Mouse (Mus musculus): ENCODE measurements around the gene Usp11. TPM values are rescaled to one million over a fixed set of nuclear protein-coding genes. Genes with fewer than 3 reads are reported as not detected.

Gene Usp11
- polyA plus RNA-seq (2012; rRNA removed), result 38.3 and 39.3 TPM in 2 replicates

- Histone ChIP-seq H3K36me3 (ENCODE audit: control insufficient read depth, insufficient read depth, low read length) (no peaks in the 10 kb centered on the region; the same call in 1 of the 2 replicates), H3K27ac (ENCODE audit: control insufficient read depth, insufficient read depth, low read length) (peak within 1 kb of the TSS; percentile 92), H3K27me3 (ENCODE audit: control insufficient read depth, insufficient read depth, low read length) (no peaks in the 10 kb centered on the region), H3K4me3 (ENCODE audit: control insufficient read depth, insufficient read depth, low read length) (peak within 1 kb of the TSS; percentile 95), H3K4me1 (replicated peaks; ENCODE audit: control insufficient read depth, insufficient read depth, low read length) (no peaks in the 10 kb centered on the region)
- 1% methylated on average over 32 of the region's 32 CpGs for WGBS
- peak; percentile 33 for DNase-seq
- TF ChIP-seq CTCF (IDR thresholded peaks at IDR 0.05; ENCODE audit: borderline replicate concordance, control insufficient read depth, extremely low read depth, insufficient read depth, low read length, poor library complexity) (no peak), POLR2A (IDR thresholded peaks at IDR 0.05; ENCODE audit: control insufficient read depth, extremely low read depth, insufficient read depth, low read length, poor library complexity) (0 out of 2 replicates have a peak, but pooled peaks have one; percentile 26)
These were observed at the start of gene Usp11 for GRCm38 (mm10) chrX:20703741-20704290. Usp11 (plus strand) TSS chrX:20703906.

DNA sequence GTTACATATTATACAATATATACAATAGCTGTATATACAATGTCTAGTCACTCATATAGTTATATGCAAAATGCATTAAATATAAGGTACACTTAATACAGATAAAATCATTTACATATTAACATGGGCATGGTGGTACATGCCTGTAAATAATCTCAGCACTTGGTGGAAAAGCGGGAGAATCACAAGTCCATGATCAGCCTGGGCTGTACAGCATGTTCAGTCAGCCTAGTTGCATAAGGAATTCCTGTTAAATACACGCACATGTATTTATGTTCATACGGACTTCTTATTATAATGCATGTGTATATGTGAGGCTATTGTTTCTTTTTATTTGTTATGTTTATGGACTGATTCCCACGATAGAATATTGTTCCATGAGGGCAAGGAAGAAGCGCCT, 46.1 kb upstream of the Usp11 start:
- Histone ChIP-seq H3K4me3 (ENCODE audit: control insufficient read depth, insufficient read depth, low read length) (no peak overlapping the region), H3K27me3 (ENCODE audit: control insufficient read depth, insufficient read depth, low read length) (no peaks in the 10 kb centered on the region), H3K36me3 (ENCODE audit: control insufficient read depth, insufficient read depth, low read length) (no peaks in the 10 kb centered on the region), H3K27ac (ENCODE audit: control insufficient read depth, insufficient read depth, low read length) (no peak overlapping the region), H3K4me1 (replicated peaks; ENCODE audit: control insufficient read depth, insufficient read depth, low read length) (0 out of 2 replicates have a peak, but pooled peaks cover 2% of the 10 kb centered on the region)
- WGBS, result 11% methylated on average over 5 of the region's 5 CpGs
- TF ChIP-seq CTCF (IDR thresholded peaks at IDR 0.05; ENCODE audit: borderline replicate concordance, control insufficient read depth, extremely low read depth, insufficient read depth, low read length, poor library complexity) (no peak), POLR2A (IDR thresholded peaks at IDR 0.05; ENCODE audit: control insufficient read depth, extremely low read depth, insufficient read depth, low read length, poor library complexity) (no peak)
- no peak for DNase-seq

DNA sequence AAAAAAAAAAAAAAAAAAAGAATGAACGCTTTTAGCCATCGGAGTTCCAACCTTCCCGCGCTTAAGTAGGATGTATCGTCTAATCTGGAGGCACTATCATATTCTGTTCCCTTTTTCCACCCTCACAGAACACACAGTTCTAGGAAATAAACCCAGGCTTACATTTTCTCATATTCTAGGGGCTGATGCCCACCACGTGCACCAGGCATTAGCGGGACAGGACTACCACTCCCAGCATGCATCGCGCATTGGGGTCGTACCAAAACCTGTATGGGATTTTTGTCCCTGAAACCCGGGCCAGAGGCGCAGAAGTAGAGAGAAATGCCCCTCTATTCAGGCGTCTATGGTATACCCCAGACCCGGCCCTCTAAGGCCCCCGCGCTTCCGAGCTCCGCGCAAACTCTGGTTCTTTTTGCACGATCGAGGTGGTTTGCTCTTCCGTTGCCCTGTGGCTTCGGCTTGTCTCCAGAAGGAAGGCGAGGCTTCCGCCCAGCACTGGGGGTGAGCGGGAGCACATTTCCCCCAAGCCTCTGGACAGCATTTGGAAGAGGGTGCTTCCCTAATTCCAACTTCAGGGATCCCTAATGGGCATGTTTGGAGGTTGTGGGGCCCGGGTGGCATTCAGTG, 45.6 kb upstream of the Usp11 start, which contains the start of gene Uba1:
Uba1 (plus strand) TSS at position 301 of the 627 bp plus-strand sequence.
- Histone ChIP-seq H3K27ac (ENCODE audit: control insufficient read depth, insufficient read depth, low read length) (peak within 1 kb of the TSS; percentile 93), H3K36me3 (ENCODE audit: control insufficient read depth, insufficient read depth, low read length) (no peaks in the 10 kb centered on the region), H3K4me1 (replicated peaks; ENCODE audit: control insufficient read depth, insufficient read depth, low read length) (0 out of 2 replicates have a peak, but pooled peaks cover 2% of the 10 kb centered on the region), H3K27me3 (ENCODE audit: control insufficient read depth, insufficient read depth, low read length) (no peaks in the 10 kb centered on the region), H3K4me3 (ENCODE audit: control insufficient read depth, insufficient read depth, low read length) (peak within 1 kb of the TSS; percentile 80)
- DNase-seq, result peak; percentile 88
- TF ChIP-seq CTCF (IDR thresholded peaks at IDR 0.05; ENCODE audit: borderline replicate concordance, control insufficient read depth, extremely low read depth, insufficient read depth, low read length, poor library complexity) (0 out of 2 replicates have a peak, but pooled peaks have one; percentile 9), POLR2A (IDR thresholded peaks at IDR 0.05; ENCODE audit: control insufficient read depth, extremely low read depth, insufficient read depth, low read length, poor library complexity) (peak; percentile 53; the same call in 1 of the 2 replicates)
- under 1% methylated on average over 27 of the region's 27 CpGs for WGBS

DNA sequence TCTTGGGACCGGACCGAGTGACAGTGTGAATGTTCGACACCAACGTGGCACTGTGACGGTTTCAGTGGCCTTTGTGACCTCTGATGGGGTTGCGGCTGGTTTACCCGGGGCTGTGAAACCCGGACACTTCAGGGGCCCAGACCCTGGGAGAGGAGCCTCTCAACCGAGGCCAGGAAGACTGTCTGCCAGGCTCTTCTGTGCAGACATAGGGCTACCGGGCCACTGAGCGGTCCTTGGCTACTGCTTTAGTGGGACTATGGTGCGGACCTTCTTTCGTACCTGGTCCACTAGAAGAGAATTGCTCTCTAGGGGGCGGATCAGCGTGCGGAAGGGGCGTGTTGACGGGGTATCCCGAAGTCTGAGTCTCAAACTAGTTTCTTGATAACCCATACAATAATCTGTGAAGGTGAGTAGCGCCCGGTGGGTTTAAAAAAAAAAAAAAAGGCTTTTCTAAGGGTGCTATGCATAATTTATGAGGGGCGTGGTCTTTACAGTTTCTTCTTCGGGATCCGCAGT, 44.8 kb upstream of the Usp11 start:
- no peaks in the 10 kb centered on the region for H3K36me3 ChIP-seq (ENCODE audit: control insufficient read depth, insufficient read depth, low read length)
- 0 out of 2 replicates have a peak, but pooled peaks cover 2% of the 10 kb centered on the region for H3K4me1 ChIP-seq (replicated peaks; ENCODE audit: control insufficient read depth, insufficient read depth, low read length)
- H3K4me3 ChIP-seq (ENCODE audit: control insufficient read depth, insufficient read depth, low read length), result peak overlapping the region; percentile 80
- TF ChIP-seq CTCF (IDR thresholded peaks at IDR 0.05; ENCODE audit: borderline replicate concordance, control insufficient read depth, extremely low read depth, insufficient read depth, low read length, poor library complexity) (no peak), POLR2A (IDR thresholded peaks at IDR 0.05; ENCODE audit: control insufficient read depth, extremely low read depth, insufficient read depth, low read length, poor library complexity) (no peak)
- peak overlapping the region; percentile 93 for H3K27ac ChIP-seq (ENCODE audit: control insufficient read depth, insufficient read depth, low read length)
- no peaks in the 10 kb centered on the region for H3K27me3 ChIP-seq (ENCODE audit: control insufficient read depth, insufficient read depth, low read length)
- under 1% methylated on average over 24 of the region's 24 CpGs for WGBS
- DNase-seq, result peak; percentile 31

DNA sequence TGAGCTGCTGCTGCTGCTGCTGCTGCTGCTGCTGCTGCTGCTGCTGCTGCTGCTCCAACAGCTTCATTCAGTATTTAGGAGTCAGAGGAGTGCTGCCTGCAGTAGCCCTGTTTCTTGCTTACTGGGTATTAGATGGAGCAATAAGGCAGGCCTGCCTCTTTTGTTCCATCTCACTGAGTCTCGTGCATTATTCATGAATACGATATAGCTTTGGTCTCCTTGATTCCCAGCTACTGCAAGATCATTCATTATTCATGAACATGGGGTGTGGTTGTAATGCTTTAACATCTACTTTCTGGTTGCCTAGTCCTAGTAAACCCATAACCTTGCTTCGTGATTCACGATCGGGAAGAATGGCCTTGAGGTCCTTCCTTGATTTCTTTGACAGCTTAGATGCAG, 41.4 kb upstream of the Usp11 start:
- no peaks in the 10 kb centered on the region for H3K27me3 ChIP-seq (ENCODE audit: control insufficient read depth, insufficient read depth, low read length)
- DNase-seq, result no peak
- H3K4me3 ChIP-seq (ENCODE audit: control insufficient read depth, insufficient read depth, low read length), result no peak overlapping the region
- no peak overlapping the region for H3K27ac ChIP-seq (ENCODE audit: control insufficient read depth, insufficient read depth, low read length)
- no peak for TF ChIP-seq POLR2A (IDR thresholded peaks at IDR 0.05; ENCODE audit: control insufficient read depth, extremely low read depth, insufficient read depth, low read length, poor library complexity)
- TF ChIP-seq CTCF (IDR thresholded peaks at IDR 0.05; ENCODE audit: borderline replicate concordance, control insufficient read depth, extremely low read depth, insufficient read depth, low read length, poor library complexity), result no peak
- H3K4me1 ChIP-seq (replicated peaks; ENCODE audit: control insufficient read depth, insufficient read depth, low read length), result peaks cover 2% of the 10 kb centered on the region; the same call in 1 of the 2 replicates
- WGBS, result 31% methylated on average over 5 of the region's 5 CpGs
- no peaks in the 10 kb centered on the region for H3K36me3 ChIP-seq (ENCODE audit: control insufficient read depth, insufficient read depth, low read length)

GRCm38 (mm10) chrX:20662716-20663443, 40.8 kb upstream of the Usp11 start:
- peak; percentile 45; the same call in 1 of the 2 replicates for TF ChIP-seq POLR2A (IDR thresholded peaks at IDR 0.05; ENCODE audit: control insufficient read depth, extremely low read depth, insufficient read depth, low read length, poor library complexity)
- 0 out of 2 replicates have a peak, but pooled peaks have one; percentile 24 for TF ChIP-seq CTCF (IDR thresholded peaks at IDR 0.05; ENCODE audit: borderline replicate concordance, control insufficient read depth, extremely low read depth, insufficient read depth, low read length, poor library complexity)
- DNase-seq, result peak; percentile 83
- Histone ChIP-seq H3K4me3 (ENCODE audit: control insufficient read depth, insufficient read depth, low read length) (peak overlapping the region; percentile 100), H3K27me3 (ENCODE audit: control insufficient read depth, insufficient read depth, low read length) (no peaks in the 10 kb centered on the region), H3K4me1 (replicated peaks; ENCODE audit: control insufficient read depth, insufficient read depth, low read length) (peaks cover 2% of the 10 kb centered on the region; the same call in 1 of the 2 replicates), H3K36me3 (ENCODE audit: control insufficient read depth, insufficient read depth, low read length) (peaks cover 4% of the 10 kb centered on the region; the same call in 1 of the 2 replicates), H3K27ac (ENCODE audit: control insufficient read depth, insufficient read depth, low read length) (peak overlapping the region; percentile 64)
- WGBS, result 2% methylated on average over 20 of the region's 28 CpGs

Measured in thymus, adult 2 months (tissue).